Mouse (Mus musculus) G1E-ER4 (cell line): ENCODE data around the gene Slc35d3. TPM values are rescaled to one million over a fixed set of nuclear protein-coding genes. Genes with fewer than 3 reads are reported as not detected.

Experiments
- GATA1 ChIP-seq: IDR thresholded peaks from one replicate; pipeline ENCODE4 v1.8.0; 2012; ENCODE audit warnings: low read length, inconsistent platforms
- polyA plus RNA-seq: library from polyadenylated mRNA; stranded (reverse); fragments of >175 nt; gene quantifications from 2 replicates; pipeline ENCODE4 v1.2.3, GENCODE M21; 2012

Slc35d3 gene
- polyA plus RNA-seq, 1 experiment, result not detected

GRCm38 (mm10) chr10:19850544-19850997 lies 688 bp downstream of the Slc35d3 start:
- no peak for TF ChIP-seq GATA1

GRCm38 (mm10) chr10:19849771-19850365 lies 1.4 kb downstream of the Slc35d3 start:
- TF ChIP-seq GATA1, result no peak

GRCm38 (mm10) chr10:19848928-19849770 lies 2.1 kb downstream of the Slc35d3 start:
- TF ChIP-seq GATA1, result no peak

GRCm38 (mm10) chr10:19839836-19840235 lies 11.4 kb downstream of the Slc35d3 start:
- TF ChIP-seq GATA1, result no peak

GRCm38 (mm10) chr10:19835887-19836710 lies 15.2 kb downstream of the Slc35d3 start:
- TF ChIP-seq GATA1, result no peak

GRCm38 (mm10) chr10:19834222-19834621 lies 17.0 kb downstream of the Slc35d3 start:
- no peak for TF ChIP-seq GATA1

- no peak for TF ChIP-seq GATA1
Measured at GRCm38 (mm10) chr10:19831072-19831849, 20.0 kb downstream of the Slc35d3 start.

- TF ChIP-seq GATA1, result no peak
Measured at GRCm38 (mm10) chr10:19820986-19821385, 30.3 kb downstream of the Slc35d3 start.

- TF ChIP-seq GATA1, result no peak
Measured at GRCm38 (mm10) chr10:19818723-19819355, 32.4 kb downstream of the Slc35d3 start.

GRCm38 (mm10) chr10:19815371-19815770 lies 35.9 kb downstream of the Slc35d3 start:
- no peak for TF ChIP-seq GATA1

GRCm38 (mm10) chr10:19811436-19812172 lies 39.7 kb downstream of the Slc35d3 start:
- no peak for TF ChIP-seq GATA1

GRCm38 (mm10) chr10:19804763-19805162 lies 46.5 kb downstream of the Slc35d3 start:
- no peak for TF ChIP-seq GATA1

- TF ChIP-seq GATA1, result no peak
Measured at GRCm38 (mm10) chr10:19802958-19803357, 48.3 kb downstream of the Slc35d3 start.

Other genes with a start within 250 kb of the Slc35d3 start
- gene Il22ra2, start 229.5 kb downstream of the Slc35d3 start, polyA plus RNA-seq, result not detected in 2 replicates
- gene Il20ra, start 138.9 kb downstream of the Slc35d3 start, polyA plus RNA-seq, result not detected in 2 replicates
- 18.1 and 30.9 TPM in 2 replicates for gene Pex7, start 56.2 kb upstream of the Slc35d3 start, polyA plus RNA-seq
- gene Map3k5, start 83.0 kb upstream of the Slc35d3 start, polyA plus RNA-seq, result 0.05 and 0.11 TPM in 2 replicates